Mouse (Mus musculus) ES-E14 (cell line): ENCODE measurements at regions not wholly inside any gene's neighbourhood (a gene's known extent, or its start where the extent isn't known, plus 50 kb on each side); places are given as distances from the start of the nearest gene placed in this dataset.

Experiments
- HCFC1 ChIP-seq: IDR thresholded peaks from 2 replicates; pipeline ENCODE4 v1.6.1; 2012; ENCODE audit warnings: low read length, inconsistent platforms, borderline replicate concordance; ENCODE audit not compliant: insufficient read depth
- MAFK ChIP-seq: IDR thresholded peaks from 2 replicates; pipeline ENCODE4 v1.6.1; 2014; ENCODE audit warnings: mild to moderate bottlenecking, low read depth, low read length, inconsistent platforms; ENCODE audit not compliant: insufficient read depth
- ZC3H11A ChIP-seq: IDR thresholded peaks from 2 replicates; pipeline ENCODE4 v1.6.1; 2012; ENCODE audit warnings: low read depth, mild to moderate bottlenecking, inconsistent platforms, low read length, borderline replicate concordance

DNA sequence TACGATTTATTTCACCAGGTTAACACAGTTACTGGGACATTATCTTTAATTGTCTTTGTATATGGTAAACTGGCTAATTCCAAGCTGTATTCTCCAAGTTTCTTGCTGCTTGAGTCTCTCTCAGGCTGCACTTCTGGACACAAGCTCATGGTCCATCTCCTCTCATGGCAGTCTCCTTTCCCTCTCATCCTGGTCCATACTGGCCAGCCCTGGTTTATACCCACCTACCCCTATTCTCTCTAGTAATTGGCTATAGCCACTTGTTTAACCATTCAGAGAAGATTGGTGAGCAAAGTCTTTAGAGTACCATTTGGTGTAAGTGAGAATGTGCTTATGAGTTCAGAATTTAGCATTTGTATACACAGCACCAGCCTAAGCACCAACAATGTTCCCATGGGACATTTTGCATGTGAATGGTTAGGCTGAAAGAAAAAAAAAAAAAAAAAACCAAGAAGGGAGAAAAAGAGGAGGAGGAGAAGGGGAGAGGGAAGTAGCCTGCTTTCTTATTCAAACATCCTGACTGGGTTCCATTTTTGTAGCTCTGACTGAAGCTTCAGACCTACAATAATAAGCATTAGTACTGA is 63.2 kb upstream of the Gm11487 start:
- TF ChIP-seq ZC3H11A (no peak), HCFC1 (no peak), MAFK (no peak)
